Mouse (Mus musculus): ENCODE measurements at regions not wholly inside any gene's neighbourhood (a gene's known extent, or its start where the extent isn't known, plus 50 kb on each side); places are given as distances from the start of the nearest gene placed in this dataset.

DNA sequence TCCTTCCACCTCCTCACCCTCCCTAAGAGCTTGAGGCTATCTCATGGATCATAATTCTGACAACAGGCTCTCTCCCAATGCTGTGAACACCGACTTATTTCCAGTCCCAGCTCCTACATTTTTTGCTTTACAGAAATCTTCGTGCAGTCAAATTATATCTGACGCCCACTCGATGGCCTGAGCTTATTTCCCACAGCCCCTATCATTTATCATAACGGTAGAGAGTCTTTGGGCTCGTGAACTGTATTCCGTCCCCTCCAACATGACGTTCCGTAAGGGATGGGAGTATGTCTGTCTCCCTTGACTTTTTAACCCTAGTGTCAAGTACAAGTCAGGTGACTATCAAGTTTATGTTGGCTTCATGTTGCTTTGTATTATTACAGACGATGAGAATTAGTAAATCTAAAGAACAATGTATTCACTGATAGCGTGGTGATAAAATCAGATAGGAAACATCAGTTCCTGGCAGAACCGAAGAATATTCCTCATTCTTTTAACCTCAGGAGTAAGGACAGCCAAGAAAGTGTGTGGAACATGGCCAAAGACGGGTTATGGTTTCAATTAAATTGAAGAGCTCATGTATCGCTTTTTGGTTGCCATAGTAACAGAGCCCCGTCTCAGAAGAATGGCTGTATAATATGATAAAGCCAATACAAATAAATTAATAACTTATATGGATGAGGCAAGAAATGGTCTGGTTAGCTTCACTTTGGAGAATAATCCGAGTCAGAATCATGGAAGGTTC lies 145.5 kb upstream of the Dyrk2 start:
- TF ChIP-seq CTCF (conservative IDR thresholded peaks at IDR 0.05; ENCODE audit: low read length) (no peak), NANOG (IDR thresholded peaks at IDR 0.05; ENCODE audit: borderline replicate concordance, low read length) (no peak)

All from E14TG2a.4 (cell line).